Mouse (Mus musculus) kidney, embryonic 16.5 days (tissue): ENCODE measurements around the gene Mup2. TPM values are rescaled to one million over a fixed set of nuclear protein-coding genes. Genes with fewer than 3 reads are reported as not detected.
"Not testable (repeated sequence)": the region's sequence is repeated elsewhere in the genome, so short reads cannot be mapped to it uniquely, and the experiment has no call there.

Experiments
- ATAC-seq: fragments of 200-750 bp; cut with Nextera tagmentation; 2 replicates; pipeline ENCODE4 v1.8.0; 2017; ENCODE audit warnings: moderate TSS enrichment; ENCODE audit not compliant: low FRiP score, low TSS enrichment
- H3K27ac ChIP-seq: fragments of 300-500 bp; sonication (generic); 2 replicates; pipeline ENCODE4 v1.5.1; 2014; ENCODE audit warnings: low read length
- H3K27me3 ChIP-seq: fragments of 300-500 bp; sonication (generic); 2 replicates; pipeline ENCODE4 v1.6.1; 2014; ENCODE audit warnings: low read length, control low read depth, mixed read lengths; ENCODE audit not compliant: insufficient read depth
- H3K36me3 ChIP-seq: fragments of 300-500 bp; sonication (generic); 2 replicates; pipeline ENCODE4 v1.6.1; 2014; ENCODE audit warnings: low read length, control low read depth, mixed read lengths; ENCODE audit not compliant: insufficient read depth
- H3K4me1 ChIP-seq: fragments of 300-500 bp; sonication (generic); 2 replicates; pipeline ENCODE4 v1.6.1; 2014; ENCODE audit warnings: low read length, control low read depth, mixed read lengths; ENCODE audit not compliant: insufficient read depth
- H3K4me2 ChIP-seq: fragments of 300-500 bp; sonication (generic); replicated peaks from 2 replicates; pipeline ENCODE4 v1.6.1; 2014; ENCODE audit warnings: low read depth, low read length
- H3K4me3 ChIP-seq: fragments of 300-500 bp; sonication (generic); 2 replicates; pipeline ENCODE4 v1.5.1; 2014; ENCODE audit warnings: mild to moderate bottlenecking, low read length
- H3K9ac ChIP-seq: fragments of 300-500 bp; sonication (generic); replicated peaks from 2 replicates; pipeline ENCODE4 v1.6.1; 2014; ENCODE audit warnings: low read length
- H3K9me3 ChIP-seq: fragments of 300-500 bp; sonication (generic); 2 replicates; pipeline ENCODE4 v1.6.1; 2016; ENCODE audit warnings: low read length, control low read depth
- polyA plus RNA-seq: library from polyadenylated mRNA; unstranded; fragments of >200 nt; fragmentation: Nextera tagmentation; extraction: Ambion mirVana; gene quantifications from 2 replicates; pipeline ENCODE4 v1.2.1, GENCODE M21; 2015

The Mup2 gene
- polyA plus RNA-seq = not detected in 2 replicates

DNA sequence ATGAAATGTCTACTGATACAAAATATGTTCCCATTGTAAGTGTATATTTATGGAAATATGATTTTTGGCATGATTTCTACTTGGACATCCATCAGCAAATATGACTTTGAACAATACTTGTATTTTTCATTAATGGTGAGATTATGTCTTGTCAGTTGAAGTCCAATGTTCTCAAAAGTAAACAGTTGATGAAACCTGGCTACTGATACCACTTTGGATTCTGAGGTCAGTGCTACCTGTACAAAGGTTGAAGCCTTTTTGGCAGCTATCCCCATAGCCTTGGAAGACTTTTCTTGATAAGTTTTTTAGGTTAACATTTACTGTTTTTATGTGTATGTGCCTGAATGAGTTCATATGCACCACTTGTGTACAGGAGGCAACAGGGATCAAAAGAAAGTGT is at the start of gene Mup2:
Gene Mup2 (minus strand): TSS at position 101 of the 400 bp plus-strand sequence.
- H3K9ac ChIP-seq, H3K9me3 ChIP-seq, H3K4me2 ChIP-seq, H3K27me3 ChIP-seq, ATAC-seq, H3K4me3 ChIP-seq, H3K36me3 ChIP-seq, H3K4me1 ChIP-seq, H3K27ac ChIP-seq: not testable (repeated sequence)

Other genes with a start within 250 kb of the Mup2 start
- gene Slc46a2, start 239.2 kb downstream of the Mup2 start, polyA plus RNA-seq = 0.06 TPM in 1 of 2 replicates, not detected in the other
- gene Mup4, start 193.6 kb downstream of the Mup2 start, polyA plus RNA-seq = not detected in 2 replicates
- not detected in 2 replicates for gene Mup6, start 190.0 kb downstream of the Mup2 start, polyA plus RNA-seq
- gene Mup7, start 83.8 kb downstream of the Mup2 start, polyA plus RNA-seq = not detected in 2 replicates
- gene Mup8, start 68.3 kb upstream of the Mup2 start, polyA plus RNA-seq = not detected in 2 replicates